Mouse (Mus musculus): Measurements from ENCODE around the gene Kcna2. TPM values are rescaled to one million over a fixed set of nuclear protein-coding genes. Genes with fewer than 3 reads are reported as not detected.

Kcna2 gene
- total RNA-seq, 1 experiment from 2014 or later, result not detected

Other genes with a start within 250 kb of the Kcna2 start
- gene Kcna3, start 65.0 kb upstream of the Kcna2 start, total RNA-seq (2017), result 16.3 and 16.8 TPM in 2 replicates
- gene Kcna10, start 81.9 kb downstream of the Kcna2 start, total RNA-seq (2017), result not detected in 2 replicates
- gene Cym, start 120.6 kb downstream of the Kcna2 start, total RNA-seq (2017), result not detected in 2 replicates
- gene A630076J17Rik, start 129.5 kb downstream of the Kcna2 start, total RNA-seq (2017), result not detected in 2 replicates
- gene Prok1, start 138.6 kb downstream of the Kcna2 start, total RNA-seq (2017), result not detected in 2 replicates
- gene Lamtor5, start 177.7 kb downstream of the Kcna2 start, total RNA-seq (2017), result 43.8 and 51.2 TPM in 2 replicates
- gene Slc16a4, start 190.1 kb downstream of the Kcna2 start, total RNA-seq (2017), result not detected in 2 replicates
- gene Rbm15, start 232.5 kb downstream of the Kcna2 start, total RNA-seq (2017), result 34.5 and 34.9 TPM in 2 replicates

Measured in hematopoietic stem cell, adult 5-6 weeks (primary cell).